Mouse (Mus musculus) T-cell, adult 66 days (primary cell): Measurements from ENCODE around the gene Olfr1008. TPM values are rescaled to one million over a fixed set of nuclear protein-coding genes. Genes with fewer than 3 reads are reported as not detected.

Source experiments
- total RNA-seq, 2 experiments: library from RNA; stranded (reverse); gene quantifications; 3 replicates in 1 of 2; 4 replicates in 1 of 2; pipeline ENCODE4 v1.2.4; 2023

The Olfr1008 gene
- total RNA-seq, result not detected

GRCm38 (mm10) chr2:85689131-85689530, at the start of gene Olfr1008:
TSS of gene Olfr1008 (plus strand) at chr2:85689431.

GRCm38 (mm10) chr2:85650604-85651003, 38.6 kb upstream of the Olfr1008 start, which contains the start of gene Olfr1002:
TSS of gene Olfr1002 (minus strand) at chr2:85650704.

GRCm38 (mm10) chr2:85664355-85664754, 24.9 kb upstream of the Olfr1008 start, which contains the start of gene Olfr154:
TSS of gene Olfr154 (minus strand) at chr2:85664455.

GRCm38 (mm10) chr2:85678667-85679066, 10.6 kb upstream of the Olfr1008 start, which contains the start of gene Olfr1006:
TSS of gene Olfr1006 (minus strand) at chr2:85678767.

GRCm38 (mm10) chr2:85715119-85715518, 25.9 kb downstream of the Olfr1008 start, which contains the start of gene Olfr1009:
TSS of gene Olfr1009 (plus strand) at chr2:85715419.

Other genes starting within 250 kb of the Olfr1008 start
- not detected for gene Olfr995, start 245.8 kb upstream of the Olfr1008 start, total RNA-seq
- not detected for gene 4833423E24Rik, start 170.4 kb upstream of the Olfr1008 start, total RNA-seq
- not detected for gene Olfr996, start 110.2 kb upstream of the Olfr1008 start, total RNA-seq
- gene Olfr998, start 100.5 kb upstream of the Olfr1008 start, total RNA-seq, result not detected
- not detected for gene Olfr1000, start 77.5 kb upstream of the Olfr1008 start, total RNA-seq
- not detected for gene Olfr1002, start 38.7 kb upstream of the Olfr1008 start, total RNA-seq
- gene Olfr154, start 25.0 kb upstream of the Olfr1008 start, total RNA-seq, result not detected
- gene Olfr1006, start 10.7 kb upstream of the Olfr1008 start, total RNA-seq, result not detected
- not detected for gene Olfr1009, start 26.0 kb downstream of the Olfr1008 start, total RNA-seq
- not detected for gene Olfr1012, start 73.3 kb downstream of the Olfr1008 start, total RNA-seq
- gene Olfr1013, start 77.7 kb downstream of the Olfr1008 start, total RNA-seq, result not detected
- not detected for gene Olfr1014, start 83.3 kb downstream of the Olfr1008 start, total RNA-seq
- not detected for gene Olfr1015, start 92.6 kb downstream of the Olfr1008 start, total RNA-seq
- not detected for gene Olfr1016, start 113.1 kb downstream of the Olfr1008 start, total RNA-seq
- not detected for gene Olfr1018, start 129.0 kb downstream of the Olfr1008 start, total RNA-seq
- not detected for gene Olfr1019, start 156.1 kb downstream of the Olfr1008 start, total RNA-seq
- not detected for gene Olfr1020, start 157.6 kb downstream of the Olfr1008 start, total RNA-seq
- not detected for gene Olfr1022, start 179.2 kb downstream of the Olfr1008 start, total RNA-seq
- not detected for gene Olfr1023, start 196.2 kb downstream of the Olfr1008 start, total RNA-seq
- not detected for gene Olfr1024, start 215.6 kb downstream of the Olfr1008 start, total RNA-seq
- gene Olfr1025-ps1, start 225.8 kb downstream of the Olfr1008 start, total RNA-seq, result not detected
- gene Olfr1026, start 232.1 kb downstream of the Olfr1008 start, total RNA-seq, result not detected